Comparison of ENCODE assay signal across 23 mouse cellular contexts in the genomic region with DNA sequence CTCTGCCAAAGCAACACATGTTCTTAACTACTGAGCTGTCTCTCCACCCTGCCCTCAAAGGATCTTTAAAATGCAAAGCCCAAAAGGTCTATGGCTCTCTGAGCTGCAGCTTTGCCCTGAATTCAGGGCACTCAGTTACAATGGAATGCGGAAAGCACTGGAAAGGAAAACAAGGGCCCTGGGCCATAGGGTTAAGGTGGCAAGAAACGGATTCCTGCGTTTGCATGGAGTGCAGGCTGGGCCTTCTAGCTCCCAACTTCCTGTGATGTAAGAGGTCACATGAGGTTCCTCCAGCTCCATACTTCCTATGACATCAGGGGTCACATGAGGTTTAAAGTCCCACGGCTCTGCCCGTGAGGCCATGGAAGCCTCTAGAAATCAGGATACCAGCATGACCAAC. TPM values are rescaled to one million over a fixed set of nuclear protein-coding genes. Genes with fewer than 3 reads are reported as not detected.
DNase-seq lines count a peak whose midpoint lies in the region; ATAC-seq and TF ChIP-seq lines count a peak whose summit lies in the region.
"Had no signal": no experiment of that assay in that cellular context is flagged by ENCODE, and none has a peak within 500 bp of the region (broad histone marks: within the 10 kb centered on the region; RNA-seq: fewer than 3 reads in every experiment).

No protein-coding gene starts in this region.

- no peak overlapping the region for H3K4me3 ChIP-seq in gastrocnemius, adult 2 months
- no peak overlapping the region for H3K4me3 ChIP-seq in embryonic facial prominence, embryonic 10.5 days
- no peak overlapping the region for H3K4me3 ChIP-seq in limb, embryonic 13.5 days
- H3K4me3 ChIP-seq: hindbrain, embryonic 15.5 days; limb, embryonic 12.5 days had no signal

- intact Hi-C loops in gastrocnemius, adult 2 months (cut with DNase I) = no loop called here

- H3K36me3 ChIP-seq in embryonic facial prominence, embryonic 10.5 days (replicated peaks) = no peaks in the 10 kb centered on the region
- no peaks in the 10 kb centered on the region for H3K36me3 ChIP-seq in limb, embryonic 13.5 days
- H3K36me3 ChIP-seq: hindbrain, embryonic 15.5 days; limb, embryonic 12.5 days had no signal

- no peak for TF ChIP-seq CTCF in gastrocnemius, adult 2 months (IDR thresholded peaks at IDR 0.05)

- H3K4me2 ChIP-seq in limb, embryonic 13.5 days (replicated peaks) = no peak overlapping the region
- H3K4me2 ChIP-seq: heart, embryonic 11.5 days; hindbrain, embryonic 15.5 days; limb, embryonic 12.5 days had no signal

- H3K9ac ChIP-seq in limb, embryonic 13.5 days = no peak overlapping the region; the same call in 1 of the 2 replicates
- H3K9ac ChIP-seq: forebrain, postnatal 0 days; hindbrain, embryonic 15.5 days; limb, embryonic 12.5 days had no signal

- no peak for ATAC-seq in limb, embryonic 13.5 days (ENCODE audit: low FRiP score, low read depth)
- no peak for ATAC-seq in erythroid progenitor cell, adult 5-6 weeks (replicated peaks; ENCODE audit: low FRiP score, poor library complexity, severe bottlenecking)
- ATAC-seq: forebrain, postnatal 0 days; midbrain, embryonic 16.5 days had no signal

- WGBS in embryonic facial prominence, embryonic 10.5 days = 74% methylated on average over 5 of the region's 5 CpGs
- WGBS in limb, embryonic 13.5 days = 74% methylated on average over 5 of the region's 5 CpGs

- H3K4me1 ChIP-seq in embryonic facial prominence, embryonic 10.5 days = peaks cover 56% of the 10 kb centered on the region
- peaks cover 43% of the 10 kb centered on the region for H3K4me1 ChIP-seq in limb, embryonic 13.5 days
- H3K4me1 ChIP-seq: hindbrain, embryonic 15.5 days had no signal

- peak; percentile 16 for DNase-seq in gastrocnemius, adult 2 months
- no peak for DNase-seq in gastrocnemius, adult 8-10 months (ENCODE audit: low spot score in 2 of 2)
- DNase-seq in lung, postnatal 10 days = peak; percentile 33
- no peak for DNase-seq in lung, postnatal 4 days
- no peak for DNase-seq in embryonic facial prominence, embryonic 10.5 days (ENCODE audit: low spot score)
- no peak for DNase-seq in thymus, postnatal 4 days
- DNase-seq: adrenal gland, adult 2 months; cerebellum, adult 11 months; cerebellum, postnatal 14 days; embryo, embryonic 11 days; forebrain, postnatal 0 days; kidney, adult 11 months; layer of hippocampus, adult 9-11 months; retina, postnatal 1 day; right cerebral cortex, postnatal 4 days; thymus, adult 2 months had no signal

- no peak overlapping the region for H3K27ac ChIP-seq in gastrocnemius, adult 2 months
- peak overlapping the region; percentile 75 for H3K27ac ChIP-seq in embryonic facial prominence, embryonic 10.5 days (replicated peaks)
- peak overlapping the region; percentile 44; the same call in 1 of the 2 replicates for H3K27ac ChIP-seq in limb, embryonic 13.5 days
- H3K27ac ChIP-seq: hindbrain, embryonic 15.5 days; limb, embryonic 12.5 days had no signal

- H3K27me3 ChIP-seq in embryonic facial prominence, embryonic 10.5 days (replicated peaks; ENCODE audit: low read depth, poor library complexity, severe bottlenecking) = no peaks in the 10 kb centered on the region
- no peaks in the 10 kb centered on the region for H3K27me3 ChIP-seq in limb, embryonic 13.5 days
- H3K27me3 ChIP-seq: hindbrain, embryonic 15.5 days; limb, embryonic 12.5 days had no signal

- no peaks in the 10 kb centered on the region for H3K9me3 ChIP-seq in embryonic facial prominence, embryonic 10.5 days
- H3K9me3 ChIP-seq in limb, embryonic 13.5 days = no peaks in the 10 kb centered on the region
- H3K9me3 ChIP-seq: hindbrain, embryonic 15.5 days; limb, embryonic 12.5 days had no signal

RNA-seq across cellular contexts. Expression of a gene that starts 44.9 kb away (rescaled TPM):
- 10 to 100 TPM; 13.0 to 24.8 TPM for total RNA-seq in gastrocnemius, adult 2 months (2021)
- 10 to 100 TPM in 2 of 4 experiments, 1 to 10 TPM in 2; 3.8 to 15.6 (median 7.6) TPM for total RNA-seq in gastrocnemius, adult 8-10 months (2022)
- 50.1 and 65.4 TPM in 2 replicates for polyA plus RNA-seq in embryonic facial prominence, embryonic 10.5 days (2016; fragmentation: Nextera tagmentation; extraction: Ambion mirVana)
- 180 and 183 TPM in 2 replicates for polyA plus RNA-seq in limb, embryonic 13.5 days (2015; fragmentation: Nextera tagmentation; extraction: Ambion mirVana)
- total RNA-seq in erythroid progenitor cell, adult 5-6 weeks (2015; ENCODE audit: low replicate concordance) = 10.1 and 20.5 TPM in 2 replicates
- 9.9 and 12.9 TPM in 2 replicates for total RNA-seq in erythroid progenitor cell, adult 5-6 weeks (2017; ENCODE audit: low replicate concordance)
- total RNA-seq: CH12.LX had no signal

RNA-seq across cellular contexts. Expression of a gene that starts 48.6 kb away (rescaled TPM):
- total RNA-seq in gastrocnemius, adult 2 months (2021) = 10 to 100 TPM; 24.4 to 24.5 TPM
- total RNA-seq in gastrocnemius, adult 8-10 months (2022) = 10 to 100 TPM; 17.7 to 24.1 (median 20.7) TPM
- polyA plus RNA-seq in embryonic facial prominence, embryonic 10.5 days (2016; fragmentation: Nextera tagmentation; extraction: Ambion mirVana) = 41.7 and 44.3 TPM in 2 replicates
- 37.3 and 41.2 TPM in 2 replicates for polyA plus RNA-seq in limb, embryonic 13.5 days (2015; fragmentation: Nextera tagmentation; extraction: Ambion mirVana)
- 2.5 and 18.4 TPM in 2 replicates for total RNA-seq in erythroid progenitor cell, adult 5-6 weeks (2015; ENCODE audit: low replicate concordance)
- 5.1 and 12.5 TPM in 2 replicates for total RNA-seq in erythroid progenitor cell, adult 5-6 weeks (2017; ENCODE audit: low replicate concordance)

Comparison
In these comparisons a context has a peak if more than half of its experiments do, and no peak if none do; other contexts are left out.
1. DNase-seq: peak in gastrocnemius, adult 2 months (single experiment) and lung, postnatal 10 days (single experiment); none in gastrocnemius, adult 8-10 months (0 of 2), lung, postnatal 4 days (0 of 2), embryonic facial prominence, embryonic 10.5 days (single experiment) and thymus, postnatal 4 days (single experiment).